Mouse (Mus musculus): ENCODE data around the gene Cryzl2.
A peak's percentile ranks its signal among the peaks of the same experiment; 100 is the strongest.

Gene Cryzl2

GRCm38 (mm10) chr1:157449532-157449931, 8.8 kb upstream of the Cryzl2 start:
- peak; percentile 3 for DNase-seq (ENCODE audit: low read depth, low spot score)
- Histone ChIP-seq H3K27me3 (ENCODE audit: control insufficient read depth, insufficient read depth, low read length, poor library complexity, severe bottlenecking) (no peaks in the 10 kb centered on the region), H3K36me3 (ENCODE audit: control insufficient read depth, insufficient read depth, low read length, poor library complexity, severe bottlenecking) (no peaks in the 10 kb centered on the region)

GRCm38 (mm10) chr1:157449981-157450636, 8.3 kb upstream of the Cryzl2 start:
- no peaks in the 10 kb centered on the region for H3K36me3 ChIP-seq (ENCODE audit: control insufficient read depth, insufficient read depth, low read length, poor library complexity, severe bottlenecking)
- H3K27me3 ChIP-seq (ENCODE audit: control insufficient read depth, insufficient read depth, low read length, poor library complexity, severe bottlenecking), result no peaks in the 10 kb centered on the region
- DNase-seq (ENCODE audit: low read depth, low spot score), result peak; percentile 13

GRCm38 (mm10) chr1:157452284-157452683, 6.1 kb upstream of the Cryzl2 start:
- Histone ChIP-seq H3K36me3 (ENCODE audit: control insufficient read depth, insufficient read depth, low read length, poor library complexity, severe bottlenecking) (no peaks in the 10 kb centered on the region), H3K27me3 (ENCODE audit: control insufficient read depth, insufficient read depth, low read length, poor library complexity, severe bottlenecking) (no peaks in the 10 kb centered on the region)
- DNase-seq (ENCODE audit: low read depth, low spot score), result no peak

GRCm38 (mm10) chr1:157452759-157453549, 5.4 kb upstream of the Cryzl2 start:
- no peak for DNase-seq (ENCODE audit: low read depth, low spot score)
- Histone ChIP-seq H3K27me3 (ENCODE audit: control insufficient read depth, insufficient read depth, low read length, poor library complexity, severe bottlenecking) (no peaks in the 10 kb centered on the region), H3K36me3 (ENCODE audit: control insufficient read depth, insufficient read depth, low read length, poor library complexity, severe bottlenecking) (no peaks in the 10 kb centered on the region)

GRCm38 (mm10) chr1:157454876-157455275, 3.5 kb upstream of the Cryzl2 start:
- no peak for DNase-seq (ENCODE audit: low read depth, low spot score)
- Histone ChIP-seq H3K27me3 (ENCODE audit: control insufficient read depth, insufficient read depth, low read length, poor library complexity, severe bottlenecking) (no peaks in the 10 kb centered on the region), H3K36me3 (ENCODE audit: control insufficient read depth, insufficient read depth, low read length, poor library complexity, severe bottlenecking) (no peaks in the 10 kb centered on the region)

GRCm38 (mm10) chr1:157457789-157458188, 588 bp upstream of the Cryzl2 start:
- no peak for DNase-seq (ENCODE audit: low read depth, low spot score)
- no peaks in the 10 kb centered on the region for H3K27me3 ChIP-seq (ENCODE audit: control insufficient read depth, insufficient read depth, low read length, poor library complexity, severe bottlenecking)
- H3K36me3 ChIP-seq (ENCODE audit: control insufficient read depth, insufficient read depth, low read length, poor library complexity, severe bottlenecking), result no peaks in the 10 kb centered on the region

- Histone ChIP-seq H3K36me3 (ENCODE audit: control insufficient read depth, insufficient read depth, low read length, poor library complexity, severe bottlenecking) (no peaks in the 10 kb centered on the region), H3K27me3 (ENCODE audit: control insufficient read depth, insufficient read depth, low read length, poor library complexity, severe bottlenecking) (no peaks in the 10 kb centered on the region)
- no peak for DNase-seq (ENCODE audit: low read depth, low spot score)
These were observed 1.5 kb downstream of the Cryzl2 start for GRCm38 (mm10) chr1:157459904-157460303.

- DNase-seq (ENCODE audit: low read depth, low spot score), result no peak
- Histone ChIP-seq H3K27me3 (ENCODE audit: control insufficient read depth, insufficient read depth, low read length, poor library complexity, severe bottlenecking) (no peaks in the 10 kb centered on the region), H3K36me3 (ENCODE audit: control insufficient read depth, insufficient read depth, low read length, poor library complexity, severe bottlenecking) (no peaks in the 10 kb centered on the region)
These were observed 2.9 kb downstream of the Cryzl2 start for GRCm38 (mm10) chr1:157461276-157461675.

- no peak for DNase-seq (ENCODE audit: low read depth, low spot score)
- Histone ChIP-seq H3K27me3 (ENCODE audit: control insufficient read depth, insufficient read depth, low read length, poor library complexity, severe bottlenecking) (no peaks in the 10 kb centered on the region), H3K36me3 (ENCODE audit: control insufficient read depth, insufficient read depth, low read length, poor library complexity, severe bottlenecking) (no peaks in the 10 kb centered on the region)
These were observed 4.0 kb downstream of the Cryzl2 start for GRCm38 (mm10) chr1:157462336-157462735.

GRCm38 (mm10) chr1:157465194-157465593, 6.8 kb downstream of the Cryzl2 start:
- no peaks in the 10 kb centered on the region for H3K27me3 ChIP-seq (ENCODE audit: control insufficient read depth, insufficient read depth, low read length, poor library complexity, severe bottlenecking)
- H3K36me3 ChIP-seq (ENCODE audit: control insufficient read depth, insufficient read depth, low read length, poor library complexity, severe bottlenecking), result no peaks in the 10 kb centered on the region
- peak; percentile 29 for DNase-seq (ENCODE audit: low read depth, low spot score)

GRCm38 (mm10) chr1:157467866-157468265, 9.5 kb downstream of the Cryzl2 start:
- DNase-seq (ENCODE audit: low read depth, low spot score), result no peak
- no peaks in the 10 kb centered on the region for H3K27me3 ChIP-seq (ENCODE audit: control insufficient read depth, insufficient read depth, low read length, poor library complexity, severe bottlenecking)
- H3K36me3 ChIP-seq (ENCODE audit: control insufficient read depth, insufficient read depth, low read length, poor library complexity, severe bottlenecking), result no peaks in the 10 kb centered on the region

GRCm38 (mm10) chr1:157470761-157471386, 12.5 kb downstream of the Cryzl2 start:
- no peaks in the 10 kb centered on the region for H3K36me3 ChIP-seq (ENCODE audit: control insufficient read depth, insufficient read depth, low read length, poor library complexity, severe bottlenecking)
- no peaks in the 10 kb centered on the region for H3K27me3 ChIP-seq (ENCODE audit: control insufficient read depth, insufficient read depth, low read length, poor library complexity, severe bottlenecking)
- no peak for DNase-seq (ENCODE audit: low read depth, low spot score)

GRCm38 (mm10) chr1:157472716-157473115, 14.3 kb downstream of the Cryzl2 start:
- DNase-seq (ENCODE audit: low read depth, low spot score), result no peak
- Histone ChIP-seq H3K27me3 (ENCODE audit: control insufficient read depth, insufficient read depth, low read length, poor library complexity, severe bottlenecking) (no peaks in the 10 kb centered on the region), H3K36me3 (ENCODE audit: control insufficient read depth, insufficient read depth, low read length, poor library complexity, severe bottlenecking) (no peaks in the 10 kb centered on the region)

GRCm38 (mm10) chr1:157474865-157475264, 16.5 kb downstream of the Cryzl2 start:
- H3K36me3 ChIP-seq (ENCODE audit: control insufficient read depth, insufficient read depth, low read length, poor library complexity, severe bottlenecking), result no peaks in the 10 kb centered on the region
- DNase-seq (ENCODE audit: low read depth, low spot score), result no peak
- no peaks in the 10 kb centered on the region for H3K27me3 ChIP-seq (ENCODE audit: control insufficient read depth, insufficient read depth, low read length, poor library complexity, severe bottlenecking)

- no peaks in the 10 kb centered on the region for H3K36me3 ChIP-seq (ENCODE audit: control insufficient read depth, insufficient read depth, low read length, poor library complexity, severe bottlenecking)
- no peak for DNase-seq (ENCODE audit: low read depth, low spot score)
- no peaks in the 10 kb centered on the region for H3K27me3 ChIP-seq (ENCODE audit: control insufficient read depth, insufficient read depth, low read length, poor library complexity, severe bottlenecking)
These were observed 17.9 kb downstream of the Cryzl2 start for GRCm38 (mm10) chr1:157476231-157476630.
